Mouse (Mus musculus): ENCODE measurements at regions not wholly inside any gene's neighbourhood (a gene's known extent, or its start where the extent isn't known, plus 50 kb on each side); places are given as distances from the start of the nearest gene placed in this dataset.

- TF ChIP-seq HCFC1 (IDR thresholded peaks at IDR 0.05; ENCODE audit: borderline replicate concordance, insufficient read depth, low read length), result no peak
- no peak for TF ChIP-seq MAFK (IDR thresholded peaks at IDR 0.05; ENCODE audit: insufficient read depth, low read depth, low read length)
- TF ChIP-seq CHD2 (IDR thresholded peaks at IDR 0.05; ENCODE audit: low read depth, low read length), result no peak
- no peak for TF ChIP-seq ZC3H11A (IDR thresholded peaks at IDR 0.05; ENCODE audit: borderline replicate concordance, low read depth, low read length)
Measured at GRCm38 (mm10) chr3:58146108-58146507, 268.4 kb upstream of the Tsc22d2 start.

Measured in ES-E14 (cell line).